Mouse (Mus musculus): ENCODE measurements at regions not wholly inside any gene's neighbourhood (a gene's known extent, or its start where the extent isn't known, plus 50 kb on each side); places are given as distances from the start of the nearest gene placed in this dataset.

DNA sequence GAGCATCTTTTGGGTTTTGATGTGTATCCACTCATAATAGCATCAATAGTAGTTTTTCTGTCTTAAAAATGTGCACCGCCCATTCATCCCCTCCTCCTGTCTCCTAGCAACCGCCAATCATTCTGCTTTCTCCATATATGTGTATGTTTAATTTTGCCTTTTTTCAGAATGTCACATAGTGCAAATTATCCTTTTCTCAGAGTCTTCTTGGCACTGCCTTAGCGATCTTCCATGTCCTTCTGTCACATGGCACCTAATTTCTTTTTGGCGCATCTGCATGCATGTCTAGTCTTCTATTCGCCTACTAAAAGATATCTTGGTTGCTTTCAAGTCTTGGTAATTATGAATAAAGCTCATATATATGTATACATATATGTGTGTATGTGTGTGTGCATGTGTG is 573.0 kb downstream of the Gm19410 start:
- Histone ChIP-seq H3K27me3 (no peaks in the 10 kb centered on the region), H3K4me1 (peaks cover 2% of the 10 kb centered on the region; the same call in 1 of the 2 replicates), H3K4me3 (no peak overlapping the region), H3K9ac (no peak overlapping the region), H3K36me3 (ENCODE audit: poor library complexity, severe bottlenecking) (no peaks in the 10 kb centered on the region), H3K4me2 (no peak overlapping the region), H3K27ac (no peak overlapping the region), H3K9me3 (replicated peaks) (no peaks in the 10 kb centered on the region)
- ATAC-seq: no peak; the same call in 1 of the 2 replicates
- 93% methylated on average over 5 of the region's 5 CpGs for WGBS

DNA sequence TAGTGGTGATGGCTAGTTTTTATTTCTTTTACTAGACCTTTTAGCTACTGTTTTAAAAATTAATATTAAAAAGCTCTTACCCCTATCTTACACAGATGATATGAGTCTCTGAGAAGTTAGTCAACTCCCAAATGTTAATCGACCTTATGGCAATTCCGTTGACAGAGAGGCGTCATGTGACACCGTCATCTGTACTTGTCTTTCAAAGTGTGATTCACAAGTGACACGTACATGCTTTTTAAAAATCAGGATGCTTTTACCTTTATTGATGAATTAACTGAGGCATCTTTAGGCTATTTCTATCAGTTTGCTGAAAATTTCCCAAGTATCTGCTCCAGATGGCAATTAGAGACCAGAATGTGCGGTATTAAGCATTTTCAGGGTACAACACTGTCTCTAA is 573.9 kb downstream of the Gm19410 start:
- Histone ChIP-seq H3K9me3 (replicated peaks) (no peaks in the 10 kb centered on the region), H3K9ac (no peak overlapping the region), H3K27ac (peak overlapping the region; percentile 27; the same call in 1 of the 2 replicates), H3K36me3 (ENCODE audit: poor library complexity, severe bottlenecking) (no peaks in the 10 kb centered on the region), H3K4me2 (no peak overlapping the region), H3K4me3 (no peak overlapping the region), H3K27me3 (no peaks in the 10 kb centered on the region), H3K4me1 (peaks cover 2% of the 10 kb centered on the region; the same call in 1 of the 2 replicates)
- 86% methylated on average over 6 of the region's 6 CpGs for WGBS
- no peak for ATAC-seq

DNA sequence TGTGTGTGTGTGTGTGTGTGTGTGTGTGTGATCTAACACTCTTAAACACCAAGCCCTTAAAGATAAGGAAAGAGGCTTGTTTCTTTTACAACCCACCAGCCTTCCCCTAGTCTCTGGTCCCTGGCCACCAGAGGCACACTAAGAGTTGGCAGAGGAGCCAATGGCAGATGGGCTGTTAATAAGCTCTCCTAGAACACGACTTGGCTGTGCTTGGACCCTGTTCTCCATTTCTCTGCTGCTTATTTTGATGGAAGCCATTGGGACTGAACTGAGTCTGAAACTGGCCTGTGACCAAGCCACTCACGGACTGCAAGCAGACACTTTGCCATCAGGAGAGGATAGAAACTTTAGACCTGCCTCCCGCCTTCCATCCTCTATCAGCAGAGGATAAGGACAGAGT is 574.9 kb downstream of the Gm19410 start:
- Histone ChIP-seq H3K9me3 (replicated peaks) (no peaks in the 10 kb centered on the region), H3K4me3 (no peak overlapping the region), H3K9ac (no peak overlapping the region), H3K4me1 (peaks cover 2% of the 10 kb centered on the region; the same call in 1 of the 2 replicates), H3K27me3 (no peaks in the 10 kb centered on the region), H3K4me2 (no peak overlapping the region), H3K36me3 (ENCODE audit: poor library complexity, severe bottlenecking) (no peaks in the 10 kb centered on the region), H3K27ac (no peak overlapping the region)
- peak; percentile 61; the same call in 1 of the 2 replicates for ATAC-seq
- 77% methylated on average over 3 of the region's 3 CpGs for WGBS

DNA sequence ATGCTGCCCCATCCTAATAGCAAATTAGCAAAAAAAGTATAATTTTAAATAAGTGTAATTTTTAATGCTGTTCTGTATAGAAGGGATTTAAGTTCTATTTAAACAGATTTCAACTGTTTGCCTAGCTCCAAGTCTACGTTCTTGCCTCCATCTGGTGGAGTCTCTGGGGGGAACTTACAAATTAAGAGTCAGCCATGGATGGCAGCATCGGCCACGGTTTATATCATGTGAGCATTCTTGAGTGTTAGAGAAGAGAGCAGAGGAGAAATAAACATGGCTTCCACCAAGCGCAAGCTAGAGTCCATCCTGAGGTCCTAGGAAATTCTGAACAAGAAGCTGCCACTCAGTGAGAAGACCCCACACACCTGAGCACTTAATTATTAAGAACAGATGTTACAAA is 576.4 kb downstream of the Gm19410 start:
- H3K4me2 ChIP-seq: no peak overlapping the region
- H3K27me3 ChIP-seq: no peaks in the 10 kb centered on the region
- no peak overlapping the region for H3K9ac ChIP-seq
- ATAC-seq: no peak
- H3K4me3 ChIP-seq: no peak overlapping the region
- H3K36me3 ChIP-seq (ENCODE audit: poor library complexity, severe bottlenecking): no peaks in the 10 kb centered on the region
- peaks cover 2% of the 10 kb centered on the region; the same call in 1 of the 2 replicates for H3K4me1 ChIP-seq
- no peak overlapping the region for H3K27ac ChIP-seq
- 87% methylated on average over 4 of the region's 4 CpGs for WGBS
- H3K9me3 ChIP-seq (replicated peaks): no peaks in the 10 kb centered on the region

DNA sequence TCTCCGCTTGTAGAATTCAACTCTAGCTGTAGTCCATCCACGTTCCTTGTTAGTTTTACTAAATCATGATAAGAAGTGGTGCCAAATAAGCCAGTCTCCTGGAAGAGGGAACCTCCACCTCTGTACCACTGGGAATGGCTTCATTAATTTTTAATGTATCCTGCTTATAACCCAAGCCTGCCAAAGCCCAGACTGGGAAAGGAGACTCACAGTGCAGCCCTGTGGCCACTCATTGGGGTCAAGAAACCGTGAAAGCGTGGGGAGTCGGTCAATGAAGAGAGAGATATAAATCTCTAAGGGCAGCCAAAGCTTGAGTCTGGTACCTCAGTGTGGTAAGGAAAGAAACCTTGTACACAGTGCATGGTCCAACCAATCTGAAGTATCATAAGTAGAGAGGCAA is 577.1 kb downstream of the Gm19410 start:
- WGBS: 95% methylated on average over 5 of the region's 5 CpGs
- no peaks in the 10 kb centered on the region for H3K36me3 ChIP-seq (ENCODE audit: poor library complexity, severe bottlenecking)
- ATAC-seq: no peak
- H3K4me2 ChIP-seq: no peak overlapping the region
- no peaks in the 10 kb centered on the region for H3K9me3 ChIP-seq (replicated peaks)
- no peaks in the 10 kb centered on the region for H3K27me3 ChIP-seq
- H3K4me1 ChIP-seq: peaks cover 2% of the 10 kb centered on the region; the same call in 1 of the 2 replicates
- H3K9ac ChIP-seq: no peak overlapping the region
- H3K4me3 ChIP-seq: no peak overlapping the region
- H3K27ac ChIP-seq: no peak overlapping the region

DNA sequence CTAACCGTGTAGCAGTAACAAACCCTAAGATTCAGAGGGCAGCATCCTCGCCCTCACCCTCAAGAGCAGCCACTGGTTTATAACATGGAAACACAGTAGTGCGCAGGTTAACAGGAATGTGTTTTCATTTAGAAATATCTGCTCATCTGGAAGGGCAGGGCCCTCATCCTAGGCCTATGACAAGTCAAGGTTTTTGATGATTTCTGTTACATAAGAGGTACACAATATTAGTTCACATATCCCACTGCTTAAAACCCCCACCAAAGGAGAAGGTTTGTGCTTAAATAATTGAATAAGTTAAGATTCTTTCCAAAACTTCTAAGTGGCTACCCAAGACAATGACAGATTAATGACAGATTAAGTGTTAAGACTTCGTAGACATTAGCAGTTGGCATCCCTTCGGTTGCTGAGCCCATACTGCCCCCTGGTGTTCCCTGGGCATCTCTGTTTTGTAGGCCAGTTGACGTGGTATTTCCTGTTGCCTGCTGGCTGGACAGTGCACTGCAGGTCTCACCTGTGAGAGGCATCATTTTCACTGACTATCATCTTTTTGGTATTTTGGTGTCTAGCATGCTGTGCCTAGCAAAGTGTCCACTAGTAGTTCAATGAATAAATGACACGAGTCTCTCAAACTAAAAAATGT is 581.2 kb downstream of the Gm19410 start:
- peak; percentile 87 for ATAC-seq
- H3K27ac ChIP-seq: no peak overlapping the region

DNA sequence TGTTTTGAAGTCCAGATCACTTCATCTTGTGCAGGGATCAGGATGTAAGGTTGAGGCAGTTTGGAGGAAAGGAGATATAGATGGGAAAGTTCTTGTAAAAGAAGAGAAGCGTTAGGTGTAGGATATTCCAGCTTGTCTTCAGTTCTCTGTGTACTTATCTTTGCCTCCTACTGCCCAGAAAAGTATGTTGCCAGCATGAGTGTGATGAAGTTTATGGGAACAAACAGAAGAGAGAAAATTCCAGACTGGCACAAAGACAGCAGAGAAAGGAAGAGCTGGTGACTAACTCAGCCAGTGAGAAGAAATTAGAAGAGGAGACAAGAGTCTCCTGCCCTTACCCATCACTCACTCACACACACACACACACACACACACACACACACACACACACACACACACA is 582.5 kb downstream of the Gm19410 start:
- 100% methylated on average over 1 of the region's 1 CpGs for WGBS
- Histone ChIP-seq H3K4me3 (no peak overlapping the region), H3K27ac (no peak overlapping the region), H3K27me3 (no peaks in the 10 kb centered on the region), H3K9ac (no peak overlapping the region), H3K9me3 (replicated peaks) (no peaks in the 10 kb centered on the region), H3K4me2 (no peak overlapping the region), H3K4me1 (no peaks in the 10 kb centered on the region), H3K36me3 (ENCODE audit: poor library complexity, severe bottlenecking) (no peaks in the 10 kb centered on the region)
- ATAC-seq: no peak

More for the DNA sequence above, 581.2 kb downstream of the Gm19410 start:
- H3K27me3 ChIP-seq: no peaks in the 10 kb centered on the region
- no peaks in the 10 kb centered on the region for H3K4me1 ChIP-seq
- H3K36me3 ChIP-seq (ENCODE audit: poor library complexity, severe bottlenecking): no peaks in the 10 kb centered on the region
- H3K9ac ChIP-seq: no peak overlapping the region
- H3K9me3 ChIP-seq (replicated peaks): no peaks in the 10 kb centered on the region
- no peak overlapping the region for H3K4me3 ChIP-seq
- H3K4me2 ChIP-seq: no peak overlapping the region
- WGBS: 46% methylated on average over 7 of the region's 7 CpGs

DNA sequence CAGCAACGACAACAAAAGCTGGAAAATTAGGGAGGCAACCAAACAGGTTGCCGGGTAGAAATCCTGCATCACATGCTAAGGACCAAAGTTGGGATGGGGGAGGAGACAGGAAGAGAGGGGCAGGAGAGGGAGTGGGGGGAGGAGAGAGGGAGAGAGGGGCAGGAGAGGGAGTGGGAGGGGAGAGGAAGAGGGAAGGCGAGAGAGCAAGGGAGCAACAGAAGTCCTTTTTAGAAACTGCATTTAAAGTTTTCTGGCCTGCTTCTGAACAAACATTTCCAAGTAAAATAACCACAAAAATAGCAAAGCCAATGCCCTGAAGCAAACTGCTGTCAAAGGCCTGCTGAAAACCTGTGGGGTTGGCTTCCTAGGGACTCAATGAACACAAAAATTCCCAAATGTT is 589.3 kb downstream of the Gm19410 start:
- H3K4me1 ChIP-seq: no peaks in the 10 kb centered on the region
- no peak overlapping the region for H3K27ac ChIP-seq
- 11% methylated on average over 3 of the region's 3 CpGs for WGBS
- H3K9ac ChIP-seq: no peak overlapping the region
- ATAC-seq: no peak
- no peak overlapping the region for H3K4me3 ChIP-seq
- no peaks in the 10 kb centered on the region for H3K27me3 ChIP-seq
- H3K4me2 ChIP-seq: no peak overlapping the region
- H3K9me3 ChIP-seq (replicated peaks): no peaks in the 10 kb centered on the region
- H3K36me3 ChIP-seq (ENCODE audit: poor library complexity, severe bottlenecking): no peaks in the 10 kb centered on the region

DNA sequence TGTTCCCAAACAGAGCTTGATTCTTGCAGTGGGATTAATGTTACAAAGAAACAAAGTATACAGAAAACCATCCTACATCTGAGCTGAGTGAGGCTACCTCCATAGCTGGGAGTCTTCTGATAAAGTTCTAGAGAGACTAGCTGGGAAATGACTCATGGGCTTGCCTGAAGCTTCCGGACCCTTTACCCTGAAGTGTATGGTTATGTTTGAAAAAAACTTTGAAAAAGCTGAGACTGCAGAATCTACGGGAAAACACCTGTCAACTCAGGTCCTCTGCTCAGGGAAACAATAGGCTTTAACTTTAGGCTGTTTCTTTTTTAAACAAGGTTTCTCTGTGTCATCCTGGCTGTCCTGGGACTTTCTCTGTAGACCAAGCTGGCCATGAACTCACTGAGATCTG is 593.4 kb downstream of the Gm19410 start:
- Histone ChIP-seq H3K27me3 (no peaks in the 10 kb centered on the region), H3K4me2 (no peak overlapping the region), H3K4me3 (no peak overlapping the region), H3K4me1 (0 out of 2 replicates have a peak, but pooled peaks cover 6% of the 10 kb centered on the region), H3K36me3 (ENCODE audit: poor library complexity, severe bottlenecking) (no peaks in the 10 kb centered on the region), H3K27ac (no peak overlapping the region), H3K9ac (no peak overlapping the region), H3K9me3 (replicated peaks) (no peaks in the 10 kb centered on the region)
- 91% methylated on average over 2 of the region's 2 CpGs for WGBS
- ATAC-seq: no peak

DNA sequence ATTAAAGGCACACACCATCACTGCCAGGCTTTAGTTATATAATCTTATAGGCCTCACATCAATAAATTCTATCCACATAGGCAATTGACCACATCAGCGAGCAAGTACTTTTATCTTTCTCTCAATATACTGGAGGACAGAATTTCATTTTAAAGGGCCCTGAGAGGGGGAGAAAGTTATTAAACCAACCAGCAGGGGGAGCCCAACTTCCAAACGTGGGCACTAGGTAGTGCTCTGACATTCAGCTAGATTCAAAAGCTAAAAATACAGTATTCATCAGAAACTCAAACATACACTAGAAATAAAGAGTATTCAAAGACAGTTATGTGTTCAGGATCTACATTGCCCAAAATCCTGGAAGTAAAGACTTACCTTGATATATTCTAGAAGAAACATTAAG is 595.7 kb downstream of the Gm19410 start:
- Histone ChIP-seq H3K9me3 (replicated peaks) (no peaks in the 10 kb centered on the region), H3K27me3 (no peaks in the 10 kb centered on the region), H3K9ac (no peak overlapping the region), H3K36me3 (ENCODE audit: poor library complexity, severe bottlenecking) (no peaks in the 10 kb centered on the region), H3K4me2 (no peak overlapping the region), H3K27ac (no peak overlapping the region), H3K4me3 (no peak overlapping the region), H3K4me1 (0 out of 2 replicates have a peak, but pooled peaks cover 6% of the 10 kb centered on the region)
- ATAC-seq: peak; percentile 80
- whole genome bisulfite sequencing: 10% methylated on average over 2 of the region's 2 CpGs

DNA sequence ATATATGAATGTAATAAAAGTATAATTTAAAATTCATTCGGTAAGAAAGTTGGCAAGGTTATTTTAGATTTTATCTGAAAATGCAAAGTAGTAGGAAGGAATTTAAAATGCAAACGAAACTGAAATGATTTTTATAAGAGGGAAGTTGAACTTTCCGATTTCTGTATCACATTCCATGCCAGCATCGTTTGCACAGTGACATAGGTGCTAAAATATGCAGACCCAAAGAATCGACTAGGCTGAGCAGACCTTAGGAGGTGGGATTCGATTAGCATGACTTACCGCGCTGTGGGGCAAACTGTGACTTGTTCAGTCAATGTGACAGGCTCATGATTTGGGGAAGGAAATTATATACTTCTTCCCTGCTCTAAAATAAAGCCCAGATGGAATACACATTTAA is 596.2 kb downstream of the Gm19410 start:
- Histone ChIP-seq H3K4me1 (0 out of 2 replicates have a peak, but pooled peaks cover 6% of the 10 kb centered on the region), H3K27me3 (no peaks in the 10 kb centered on the region), H3K9me3 (replicated peaks) (no peaks in the 10 kb centered on the region), H3K36me3 (ENCODE audit: poor library complexity, severe bottlenecking) (no peaks in the 10 kb centered on the region), H3K4me3 (no peak overlapping the region), H3K4me2 (no peak overlapping the region), H3K9ac (no peak overlapping the region), H3K27ac (no peak overlapping the region)
- peak; percentile 85; the same call in 1 of the 2 replicates for ATAC-seq
- 56% methylated on average over 8 of the region's 8 CpGs for WGBS

DNA sequence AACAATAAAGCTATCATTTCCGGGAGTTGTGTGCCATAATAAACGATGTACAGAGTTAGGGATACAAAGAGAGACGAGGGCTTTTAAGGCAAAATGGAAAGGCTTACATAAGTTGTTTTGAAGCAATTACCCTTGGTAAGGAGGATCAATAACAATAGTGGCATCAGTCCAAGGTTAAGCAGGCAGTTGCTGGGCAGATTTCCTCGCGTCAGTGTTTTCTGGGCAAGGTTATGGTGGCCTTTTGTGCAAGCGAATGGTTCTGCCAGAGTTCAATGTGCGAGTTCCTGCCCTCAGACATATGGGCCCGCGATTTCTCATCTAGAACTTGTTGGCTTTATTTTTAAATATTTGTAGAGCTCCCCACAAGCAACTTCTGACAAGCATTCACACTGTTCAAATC is 597.7 kb downstream of the Gm19410 start:
- no peak for ATAC-seq
- Histone ChIP-seq H3K4me1 (0 out of 2 replicates have a peak, but pooled peaks cover 6% of the 10 kb centered on the region), H3K36me3 (ENCODE audit: poor library complexity, severe bottlenecking) (no peaks in the 10 kb centered on the region), H3K4me2 (no peak overlapping the region), H3K9ac (no peak overlapping the region), H3K9me3 (replicated peaks) (no peaks in the 10 kb centered on the region), H3K27ac (no peak overlapping the region), H3K4me3 (no peak overlapping the region), H3K27me3 (no peaks in the 10 kb centered on the region)
- 60% methylated on average over 9 of the region's 9 CpGs for WGBS

All from forebrain, embryonic 13.5 days (tissue).